Mouse (Mus musculus) small intestine, adult 2 months (tissue): ENCODE measurements around the gene Pknox2. TPM values are rescaled to one million over a fixed set of nuclear protein-coding genes. Genes with fewer than 3 reads are reported as not detected.

Experiments used
- H3K27ac ChIP-seq: fragments of 200-500 bp; 2 replicates; pipeline ENCODE4 v1.5.1; 2012; ENCODE audit warnings: low read depth, low read length, control low read depth, inconsistent platforms; ENCODE audit not compliant: insufficient read depth
- H3K27me3 ChIP-seq: fragments of 200-500 bp; 2 replicates; pipeline ENCODE4 v1.6.1; 2012; ENCODE audit warnings: mild to moderate bottlenecking, moderate library complexity, low read length, inconsistent platforms; ENCODE audit not compliant: control insufficient read depth, insufficient read depth
- H3K36me3 ChIP-seq: fragments of 200-500 bp; 2 replicates; pipeline ENCODE4 v1.6.1; 2012; ENCODE audit warnings: mild to moderate bottlenecking, low read length, control low read depth, inconsistent platforms; ENCODE audit not compliant: control insufficient read depth, insufficient read depth
- H3K4me1 ChIP-seq: fragments of 200-500 bp; 2 replicates; pipeline ENCODE4 v1.6.1; 2012; ENCODE audit warnings: low read length, inconsistent platforms, mixed read lengths; ENCODE audit not compliant: control insufficient read depth, insufficient read depth, insufficient read length
- H3K4me3 ChIP-seq: fragments of 200-500 bp; 2 replicates; pipeline ENCODE4 v1.5.1; 2012; ENCODE audit warnings: low read depth, mild to moderate bottlenecking, control low read depth, inconsistent platforms, low read length, moderate library complexity
- CTCF ChIP-seq: fragments of 200-500 bp; IDR thresholded peaks from 2 replicates; pipeline ENCODE4 v1.5.1; 2012; ENCODE audit warnings: low read depth, mild to moderate bottlenecking, control low read depth, inconsistent platforms, low read length, moderate library complexity, mixed read lengths; ENCODE audit not compliant: insufficient replicate concordance, insufficient read length; ENCODE audit errors: extremely low read depth
- POLR2A ChIP-seq: fragments of 200-500 bp; IDR thresholded peaks from 2 replicates; pipeline ENCODE4 v1.6.1; 2012; ENCODE audit warnings: low read depth, mild to moderate bottlenecking, control low read depth, inconsistent platforms, low read length, moderate library complexity
- WGBS: fragments of 180-500 bp; shearing (Covaris S2); methylation state at CpG from one replicate; pipeline ENCODE4 v1.1.7; 2018; 5-methylcytosine and 5-hydroxymethylcytosine counted together
- polyA plus RNA-seq: library from polyadenylated mRNA; depleted of rRNA; stranded (reverse); fragments of >200 nt; gene quantifications from 2 replicates; pipeline ENCODE4 v1.2.3, GENCODE M21; 2012

Gene Pknox2
- polyA plus RNA-seq, 1 experiment = 2.7 TPM

GRCm38 (mm10) chr9:37124696-37125480 is 22.3 kb downstream of the Pknox2 start:
- no peak overlapping the region for H3K4me3 ChIP-seq
- no peak for TF ChIP-seq CTCF
- no peak for TF ChIP-seq POLR2A
- no peaks in the 10 kb centered on the region for H3K36me3 ChIP-seq
- WGBS = 64% methylated on average over 8 of the region's 8 CpGs
- no peak overlapping the region for H3K27ac ChIP-seq
- no peaks in the 10 kb centered on the region for H3K4me1 ChIP-seq
- no peaks in the 10 kb centered on the region for H3K27me3 ChIP-seq

DNA sequence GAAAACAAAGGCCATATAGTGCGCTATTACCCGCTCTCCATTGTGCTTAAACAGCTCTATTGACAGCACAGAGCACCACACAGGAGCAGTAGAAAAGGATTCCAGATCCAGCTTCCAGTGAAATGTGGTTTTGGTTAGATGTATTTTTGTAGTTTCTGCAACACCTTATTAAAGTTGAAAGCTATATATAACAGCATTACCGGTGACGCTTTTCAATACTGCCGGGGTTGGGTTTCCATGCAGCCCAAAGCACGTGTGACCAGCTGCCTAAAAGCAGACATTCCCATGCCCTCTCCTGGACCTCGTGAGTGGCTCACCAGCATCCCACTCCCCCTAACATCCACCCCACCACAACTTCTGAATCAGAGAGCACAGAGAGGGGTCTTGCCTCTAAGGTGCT is 23.8 kb downstream of the Pknox2 start:
- WGBS = 81% methylated on average over 7 of the region's 7 CpGs
- H3K36me3 ChIP-seq = no peaks in the 10 kb centered on the region

GRCm38 (mm10) chr9:37122971-37123370 is 24.2 kb downstream of the Pknox2 start:
- Histone ChIP-seq H3K4me1 (no peaks in the 10 kb centered on the region), H3K27me3 (no peaks in the 10 kb centered on the region), H3K36me3 (no peaks in the 10 kb centered on the region), H3K27ac (no peak overlapping the region), H3K4me3 (no peak overlapping the region)
- WGBS = 76% methylated on average over 6 of the region's 6 CpGs
- no peak for TF ChIP-seq CTCF
- TF ChIP-seq POLR2A = no peak

More for the DNA sequence above, 23.8 kb downstream of the Pknox2 start:
- no peak overlapping the region for H3K4me3 ChIP-seq
- TF ChIP-seq POLR2A = no peak
- TF ChIP-seq CTCF = no peak
- no peaks in the 10 kb centered on the region for H3K4me1 ChIP-seq
- H3K27me3 ChIP-seq = no peaks in the 10 kb centered on the region
- H3K27ac ChIP-seq = no peak overlapping the region

DNA sequence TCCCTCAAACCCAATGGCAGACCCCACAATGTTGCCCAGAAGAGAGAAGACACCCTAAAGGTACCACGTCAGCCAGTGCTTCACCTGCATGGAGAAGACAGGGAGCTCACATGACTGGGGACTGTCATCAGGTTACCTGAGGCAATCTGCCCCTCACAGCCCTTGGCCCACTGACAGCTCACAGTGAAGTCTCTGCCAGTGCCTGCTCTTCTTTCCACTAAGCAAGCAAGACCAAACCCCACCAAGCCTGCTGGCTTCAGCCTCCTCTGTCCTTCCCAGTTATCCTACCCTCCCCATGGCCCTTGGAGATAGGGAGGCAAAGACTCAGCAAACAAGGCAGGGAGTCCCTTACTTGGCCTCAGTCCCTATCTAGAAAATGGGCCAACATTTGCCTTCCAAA is 24.8 kb downstream of the Pknox2 start:
- TF ChIP-seq CTCF = no peak
- TF ChIP-seq POLR2A = no peak
- Histone ChIP-seq H3K36me3 (no peaks in the 10 kb centered on the region), H3K27me3 (no peaks in the 10 kb centered on the region), H3K4me1 (no peaks in the 10 kb centered on the region), H3K27ac (no peak overlapping the region), H3K4me3 (no peak overlapping the region)
- WGBS = 45% methylated on average over 1 of the region's 1 CpGs

GRCm38 (mm10) chr9:37121761-37122331 is 25.4 kb downstream of the Pknox2 start:
- Histone ChIP-seq H3K36me3 (no peaks in the 10 kb centered on the region), H3K27ac (no peak overlapping the region), H3K4me1 (no peaks in the 10 kb centered on the region), H3K27me3 (no peaks in the 10 kb centered on the region), H3K4me3 (no peak overlapping the region)
- TF ChIP-seq POLR2A (no peak), CTCF (no peak)
- 47% methylated on average over 4 of the region's 4 CpGs for WGBS

DNA sequence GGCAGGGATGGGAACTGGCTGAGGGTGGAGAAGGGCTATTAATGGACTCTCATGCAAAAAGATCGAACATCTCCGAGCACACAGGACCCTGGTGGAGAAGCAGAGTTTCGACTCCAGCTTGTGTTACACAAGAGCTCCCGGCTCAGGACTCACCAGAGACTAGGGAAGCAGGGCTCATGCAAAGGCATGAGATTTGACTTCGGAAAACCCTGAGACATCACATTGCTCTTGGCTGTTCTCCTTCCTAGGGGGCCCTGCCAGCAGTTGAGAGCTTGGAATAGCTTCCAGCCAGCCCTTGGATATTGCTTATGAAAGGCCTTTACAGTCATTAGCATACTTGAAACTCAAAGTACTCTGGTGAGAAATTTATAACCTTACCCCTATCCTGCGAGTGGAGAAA is 26.4 kb downstream of the Pknox2 start:
- H3K4me3 ChIP-seq = no peak overlapping the region
- H3K27ac ChIP-seq = no peak overlapping the region
- H3K36me3 ChIP-seq = no peaks in the 10 kb centered on the region
- H3K4me1 ChIP-seq = no peaks in the 10 kb centered on the region
- no peaks in the 10 kb centered on the region for H3K27me3 ChIP-seq
- WGBS = 67% methylated on average over 6 of the region's 6 CpGs
- TF ChIP-seq POLR2A = no peak
- no peak for TF ChIP-seq CTCF

- H3K27ac ChIP-seq = no peak overlapping the region
- no peaks in the 10 kb centered on the region for H3K36me3 ChIP-seq
- H3K27me3 ChIP-seq = no peaks in the 10 kb centered on the region
- no peak overlapping the region for H3K4me3 ChIP-seq
- H3K4me1 ChIP-seq = no peaks in the 10 kb centered on the region
- TF ChIP-seq POLR2A = no peak
- TF ChIP-seq CTCF = no peak
- 94% methylated on average over 2 of the region's 2 CpGs for WGBS
Measured at GRCm38 (mm10) chr9:37117529-37117928, 29.7 kb downstream of the Pknox2 start.
